Mouse (Mus musculus) stomach, postnatal 0 days (tissue): ENCODE measurements around the gene Ndufaf2.

ENCODE experiments used
- CTCF ChIP-seq: IDR thresholded peaks from 2 replicates; pipeline ENCODE4 v1.5.1; 2016; ENCODE audit warnings: antibody characterized with exemption, low read depth, mild to moderate bottlenecking, moderate library complexity
- EP300 ChIP-seq: optimal IDR thresholded peaks from 2 replicates; pipeline ENCODE3; 2016; ENCODE audit warnings: antibody characterized with exemption

DNA sequence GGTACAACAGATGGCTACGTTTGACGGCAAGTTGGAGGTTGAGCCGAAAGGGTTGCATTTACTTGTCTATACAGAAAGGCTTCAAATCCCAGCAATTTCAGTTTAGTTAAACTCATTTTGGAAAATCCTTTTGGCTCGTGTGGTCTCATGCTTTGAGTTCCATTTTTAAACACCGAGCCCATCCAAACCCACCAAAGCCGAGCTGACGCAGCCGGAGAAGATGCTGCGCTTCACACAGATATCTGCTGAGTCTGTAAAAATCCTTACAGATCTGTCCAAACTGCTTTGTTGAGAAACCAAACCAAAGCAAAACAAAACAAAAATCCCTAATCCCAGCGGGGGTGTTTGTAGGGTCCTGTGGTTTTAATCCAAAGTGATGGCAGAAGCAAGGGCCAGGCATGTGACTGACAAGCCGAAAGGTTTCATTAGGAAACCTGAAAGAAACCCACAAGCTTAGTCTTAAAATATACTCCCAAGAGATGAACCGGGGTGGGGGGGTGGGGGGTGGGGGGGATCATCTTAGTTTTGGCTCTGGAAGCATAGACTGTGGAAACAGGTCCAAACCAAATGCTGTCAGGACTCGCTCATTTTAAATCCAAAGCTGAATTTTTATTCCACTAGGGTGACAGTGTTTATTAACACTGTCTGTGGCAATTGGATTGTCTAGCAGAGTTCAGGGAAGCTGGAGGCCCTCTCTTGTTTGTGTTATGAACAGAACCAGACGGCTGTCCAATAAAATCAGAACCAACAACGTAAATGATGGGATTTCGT lies 181.4 kb downstream of the Ndufaf2 start:
- TF ChIP-seq CTCF (no peak), EP300 (no peak)
